Mouse (Mus musculus) testis, adult 2 months (tissue): ENCODE results near the gene Aox4. TPM values are rescaled to one million over a fixed set of nuclear protein-coding genes. Genes with fewer than 3 reads are reported as not detected.

Source experiments
- H3K27ac ChIP-seq: fragments of 200-500 bp; 2 replicates; pipeline ENCODE4 v1.5.1; 2012; ENCODE audit warnings: low read depth, low read length; ENCODE audit not compliant: control insufficient read depth, insufficient read depth
- H3K27me3 ChIP-seq: fragments of 200-500 bp; 2 replicates; pipeline ENCODE4 v1.6.1; 2012; ENCODE audit warnings: mild to moderate bottlenecking, low read length, moderate library complexity; ENCODE audit not compliant: control insufficient read depth, insufficient read depth
- H3K36me3 ChIP-seq: fragments of 200-500 bp; 2 replicates; pipeline ENCODE4 v1.6.1; 2012; ENCODE audit warnings: mild to moderate bottlenecking, low read length; ENCODE audit not compliant: control insufficient read depth, insufficient read depth
- H3K4me1 ChIP-seq: fragments of 200-500 bp; 2 replicates; pipeline ENCODE4 v1.6.1; 2012; ENCODE audit warnings: low read length; ENCODE audit not compliant: control insufficient read depth, insufficient read depth
- H3K4me3 ChIP-seq: fragments of 200-500 bp; 2 replicates; pipeline ENCODE4 v1.5.1; 2012; ENCODE audit warnings: low read depth, mild to moderate bottlenecking, low read length, moderate library complexity, mixed read lengths; ENCODE audit not compliant: control insufficient read depth
- CTCF ChIP-seq: fragments of 200-500 bp; IDR thresholded peaks from 2 replicates; pipeline ENCODE4 v1.5.1; 2012; ENCODE audit warnings: low read depth, mild to moderate bottlenecking, inconsistent platforms, low read length, moderate library complexity; ENCODE audit not compliant: control insufficient read depth, insufficient read depth, insufficient replicate concordance
- POLR2A ChIP-seq: fragments of 200-500 bp; IDR thresholded peaks from 2 replicates; pipeline ENCODE4 v1.6.1; 2012; ENCODE audit warnings: low read depth, mild to moderate bottlenecking, inconsistent platforms, low read length, moderate library complexity; ENCODE audit not compliant: control insufficient read depth
- polyA plus RNA-seq: library from polyadenylated mRNA; depleted of rRNA; stranded (reverse); fragments of >200 nt; gene quantifications from 2 replicates; pipeline ENCODE4 v1.2.3, GENCODE M21; 2012

Gene Aox4
- polyA plus RNA-seq, 1 experiment, result 1.0 TPM

DNA sequence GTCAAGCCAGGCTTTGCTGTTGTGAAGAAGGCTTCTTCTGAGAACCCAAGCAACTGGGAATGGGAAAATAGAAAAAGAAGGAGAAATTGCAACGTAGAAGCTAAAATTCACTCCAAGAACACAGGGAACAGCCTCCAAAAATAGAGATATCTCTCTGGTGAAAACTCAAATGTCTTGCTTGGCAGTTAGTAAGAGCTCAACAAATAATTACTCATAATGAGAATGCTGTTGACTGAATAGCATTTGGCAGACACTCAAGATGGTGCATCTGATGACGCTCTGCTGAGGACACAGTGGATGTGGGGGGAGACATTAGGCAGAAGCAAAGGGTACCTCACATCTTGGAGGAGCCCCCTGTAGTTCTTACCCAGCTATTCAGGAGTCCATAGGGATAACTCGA is 77.9 kb downstream of the Aox4 start:
- Histone ChIP-seq H3K4me3 (no peak overlapping the region), H3K27ac (no peak overlapping the region), H3K4me1 (no peaks in the 10 kb centered on the region), H3K27me3 (no peaks in the 10 kb centered on the region), H3K36me3 (no peaks in the 10 kb centered on the region)
- no peak for TF ChIP-seq CTCF
- TF ChIP-seq POLR2A, result no peak

GRCm38 (mm10) chr1:58289863-58290469 is 79.8 kb downstream of the Aox4 start:
- Histone ChIP-seq H3K4me3 (no peak overlapping the region), H3K4me1 (no peaks in the 10 kb centered on the region), H3K36me3 (no peaks in the 10 kb centered on the region), H3K27ac (no peak overlapping the region), H3K27me3 (no peaks in the 10 kb centered on the region)
- TF ChIP-seq CTCF (no peak), POLR2A (no peak)

GRCm38 (mm10) chr1:58291394-58292300 is 81.5 kb downstream of the Aox4 start:
- no peak overlapping the region for H3K4me3 ChIP-seq
- H3K4me1 ChIP-seq, result no peaks in the 10 kb centered on the region
- no peak for TF ChIP-seq POLR2A
- no peak for TF ChIP-seq CTCF
- no peaks in the 10 kb centered on the region for H3K27me3 ChIP-seq
- no peaks in the 10 kb centered on the region for H3K36me3 ChIP-seq
- H3K27ac ChIP-seq, result 0 out of 2 replicates have a peak overlapping the region, but pooled peaks have one; percentile 29

- H3K4me1 ChIP-seq, result no peaks in the 10 kb centered on the region; the same call in 1 of the 2 replicates
- no peaks in the 10 kb centered on the region for H3K36me3 ChIP-seq
- H3K4me3 ChIP-seq, result no peak overlapping the region
- no peaks in the 10 kb centered on the region for H3K27me3 ChIP-seq
- TF ChIP-seq CTCF, result no peak
- TF ChIP-seq POLR2A, result no peak
- no peak overlapping the region for H3K27ac ChIP-seq
Measured at GRCm38 (mm10) chr1:58294730-58295129, 84.5 kb downstream of the Aox4 start.

DNA sequence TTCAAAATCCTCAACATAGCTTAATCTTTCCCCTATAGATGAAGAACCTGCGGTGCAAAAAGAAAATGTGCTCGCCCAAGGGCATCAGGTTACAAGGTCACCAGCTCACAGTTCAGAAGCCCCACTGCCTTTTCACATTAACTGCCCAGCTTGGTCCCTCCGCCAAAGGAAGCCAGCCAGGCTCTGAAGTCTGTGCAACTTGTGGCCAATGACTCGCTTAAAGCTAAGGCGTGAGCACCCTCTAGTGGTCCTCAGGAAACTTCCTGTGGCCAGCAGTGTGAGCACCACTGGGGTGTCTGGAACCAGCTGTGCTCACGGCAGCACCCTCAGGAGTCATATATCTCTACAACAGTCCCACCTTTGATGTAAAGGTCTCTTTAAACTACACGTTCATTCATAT is 86.1 kb downstream of the Aox4 start:
- TF ChIP-seq CTCF, result peak; percentile 74; the same call in 1 of the 2 replicates
- no peak for TF ChIP-seq POLR2A
- no peak overlapping the region for H3K27ac ChIP-seq
- H3K4me3 ChIP-seq, result no peak overlapping the region
- no peaks in the 10 kb centered on the region for H3K36me3 ChIP-seq
- no peaks in the 10 kb centered on the region; the same call in 1 of the 2 replicates for H3K4me1 ChIP-seq
- H3K27me3 ChIP-seq, result no peaks in the 10 kb centered on the region

DNA sequence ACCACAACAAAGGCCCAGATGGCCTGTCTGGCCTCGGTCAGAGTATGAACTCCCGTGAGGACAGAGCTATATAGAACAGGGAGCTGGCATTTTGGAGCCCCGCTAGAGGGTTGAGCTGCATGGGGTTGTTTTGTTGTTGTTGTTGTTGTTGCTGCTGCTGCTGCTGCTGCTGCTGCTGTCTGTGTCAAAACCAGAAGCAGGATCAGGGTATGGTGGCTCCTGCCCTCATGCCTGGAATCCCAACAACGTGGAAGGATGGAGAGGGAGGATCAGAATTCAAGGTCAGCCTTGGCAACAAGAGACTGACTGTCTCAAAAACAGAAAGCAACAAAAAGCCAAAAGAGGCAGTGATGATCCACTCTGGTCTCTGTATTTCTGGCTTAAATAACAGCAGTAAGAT is 86.6 kb downstream of the Aox4 start:
- no peaks in the 10 kb centered on the region for H3K27me3 ChIP-seq
- no peak overlapping the region for H3K4me3 ChIP-seq

DNA sequence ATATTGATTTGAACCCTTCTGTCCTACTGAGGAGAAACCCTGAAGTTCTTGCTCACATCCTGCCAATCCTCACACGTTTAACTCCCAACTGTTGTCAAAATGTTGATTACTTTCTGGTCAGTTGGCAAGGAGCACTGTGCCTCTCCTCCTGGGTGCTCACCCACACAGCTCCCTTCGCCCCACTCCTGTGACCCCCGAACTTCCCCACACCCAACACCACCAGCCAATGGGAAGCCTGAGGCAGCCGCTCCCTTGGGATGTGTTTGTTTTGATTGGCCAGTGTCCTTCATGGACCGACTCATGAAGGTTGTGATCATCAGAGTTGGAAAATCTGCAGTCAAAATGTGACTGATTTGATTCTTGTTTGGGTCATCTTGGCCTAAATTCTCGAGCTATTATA is 88.2 kb downstream of the Aox4 start:
- no peak for TF ChIP-seq CTCF
- no peaks in the 10 kb centered on the region for H3K27me3 ChIP-seq
- no peak overlapping the region for H3K27ac ChIP-seq
- no peak overlapping the region for H3K4me3 ChIP-seq
- no peaks in the 10 kb centered on the region; the same call in 1 of the 2 replicates for H3K4me1 ChIP-seq
- no peaks in the 10 kb centered on the region for H3K36me3 ChIP-seq

More for the DNA sequence above, 86.6 kb downstream of the Aox4 start:
- no peak overlapping the region for H3K27ac ChIP-seq
- no peaks in the 10 kb centered on the region; the same call in 1 of the 2 replicates for H3K4me1 ChIP-seq
- TF ChIP-seq CTCF (no peak), POLR2A (no peak)
- no peaks in the 10 kb centered on the region for H3K36me3 ChIP-seq

DNA sequence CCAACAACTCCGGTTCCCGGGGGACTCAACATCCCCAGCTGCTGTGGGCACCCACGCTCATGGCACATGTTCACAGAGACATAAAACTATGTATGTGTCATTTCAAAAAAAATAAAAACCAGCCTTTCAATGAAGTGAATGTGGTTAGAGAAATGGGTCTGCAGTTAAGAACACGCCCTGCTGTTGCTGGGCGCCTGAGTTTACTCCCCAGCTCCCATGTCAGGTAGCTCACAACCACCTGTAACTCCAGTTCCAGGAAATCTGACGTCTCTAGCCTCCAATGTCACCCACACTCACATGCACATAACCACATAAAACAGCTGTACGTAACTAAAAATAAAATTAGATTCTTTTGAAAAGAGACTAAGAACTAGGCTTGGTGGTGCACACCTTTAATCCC is 90.9 kb downstream of the Aox4 start:
- H3K27me3 ChIP-seq, result no peaks in the 10 kb centered on the region
- TF ChIP-seq POLR2A (no peak), CTCF (no peak)
- H3K27ac ChIP-seq, result no peak overlapping the region
- no peaks in the 10 kb centered on the region for H3K36me3 ChIP-seq
- H3K4me3 ChIP-seq, result no peak overlapping the region
- no peaks in the 10 kb centered on the region; the same call in 1 of the 2 replicates for H3K4me1 ChIP-seq
